8 mouse cellular contexts compared by ENCODE assay signal in the genomic region with DNA sequence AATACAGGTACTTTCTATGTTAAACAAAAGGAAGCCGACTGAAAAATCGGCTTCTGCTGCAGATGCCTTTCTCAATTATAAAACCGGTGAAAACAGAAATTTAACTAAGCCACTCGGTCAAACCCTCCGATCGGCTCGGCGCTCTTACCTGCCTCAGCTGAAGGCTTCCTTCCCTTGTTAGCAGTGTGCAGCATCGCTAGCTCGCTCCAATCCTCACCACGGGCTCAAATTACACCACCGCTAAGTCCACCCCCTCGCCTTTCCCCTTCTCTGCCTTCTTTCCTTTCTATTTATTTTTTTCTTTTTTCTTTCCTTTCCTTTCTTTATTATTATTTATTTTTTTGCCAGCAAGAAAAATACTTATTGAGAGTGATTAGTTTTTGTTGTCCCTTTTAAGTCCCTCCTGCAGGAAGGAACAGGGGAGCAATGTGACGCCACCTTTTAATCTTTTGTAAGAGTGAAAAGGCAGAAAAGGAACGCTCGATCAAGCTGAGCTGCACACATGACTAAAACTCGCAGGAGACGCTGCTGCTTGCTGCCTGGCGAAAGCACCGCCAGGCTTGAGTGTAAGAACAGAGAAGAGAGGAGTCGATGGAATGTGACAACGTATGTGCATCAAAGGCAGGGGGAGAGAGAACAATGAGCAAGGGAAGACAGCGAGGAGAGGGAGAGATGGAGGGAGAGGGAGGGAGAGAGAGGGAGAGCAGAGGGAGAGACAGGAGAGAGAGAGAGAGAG.
DNase-seq lines count a peak whose midpoint lies in the region; ATAC-seq lines count a peak whose summit lies in the region.

No protein-coding gene starts in this region.

- no peaks in the 10 kb centered on the region for H3K27me3 ChIP-seq in forebrain, embryonic 14.5 days (replicated peaks; ENCODE audit: control insufficient read depth, insufficient read depth, low read length)
- H3K27me3 ChIP-seq in limb, embryonic 13.5 days, result peaks cover 11% of the 10 kb centered on the region; the same call in 1 of the 2 replicates

- peak; percentile 91 for ATAC-seq in forebrain, embryonic 14.5 days
- ATAC-seq in limb, embryonic 13.5 days (ENCODE audit: low FRiP score, low read depth), result peak; percentile 93
- ATAC-seq in inflammation-experienced regulatory T-cells, adult 6 months, result no peak

- peak overlapping the region; percentile 41 for H3K4me3 ChIP-seq in forebrain, embryonic 14.5 days (ENCODE audit: low read depth, low read length)
- H3K4me3 ChIP-seq in limb, embryonic 13.5 days, result peak overlapping the region; percentile 47

- WGBS in forebrain, embryonic 14.5 days, result under 1% methylated on average over 23 of the region's 23 CpGs
- WGBS in limb, embryonic 13.5 days, result under 1% methylated on average over 23 of the region's 23 CpGs

- peak overlapping the region; percentile 95 for H3K27ac ChIP-seq in forebrain, embryonic 14.5 days (ENCODE audit: low read depth, low read length)
- peak overlapping the region; percentile 83 for H3K27ac ChIP-seq in limb, embryonic 13.5 days

- peak overlapping the region; percentile 54 for H3K4me2 ChIP-seq in forebrain, embryonic 14.5 days (ENCODE audit: low read length)
- peak overlapping the region; percentile 69 for H3K4me2 ChIP-seq in limb, embryonic 13.5 days (replicated peaks)

- peaks cover 22% of the 10 kb centered on the region for H3K4me1 ChIP-seq in forebrain, embryonic 14.5 days (ENCODE audit: control insufficient read depth, insufficient read depth, low read length)
- peaks cover 5% of the 10 kb centered on the region; the same call in 1 of the 2 replicates for H3K4me1 ChIP-seq in limb, embryonic 13.5 days

- DNase-seq in adrenal gland, adult 8-10 months, result peak; percentile 9
- peak; percentile 53 for DNase-seq in cerebellum, adult 11 months
- peak; percentile 93 for DNase-seq in forebrain, embryonic 14.5 days (ENCODE audit: low spot score)
- peak; percentile 15 for DNase-seq in kidney, adult 18-20 months
- peak; percentile 4 for DNase-seq in ovary, postnatal 14 days (ENCODE audit: low spot score)
- no peak for DNase-seq in B cell, adult 2 months

- no peaks in the 10 kb centered on the region for H3K9me3 ChIP-seq in forebrain, embryonic 14.5 days (replicated peaks; ENCODE audit: control insufficient read depth, low read length)
- no peaks in the 10 kb centered on the region for H3K9me3 ChIP-seq in limb, embryonic 13.5 days

- H3K36me3 ChIP-seq in forebrain, embryonic 14.5 days (ENCODE audit: control insufficient read depth, insufficient read depth, low read length), result no peaks in the 10 kb centered on the region
- no peaks in the 10 kb centered on the region for H3K36me3 ChIP-seq in limb, embryonic 13.5 days

- peak overlapping the region; percentile 63 for H3K9ac ChIP-seq in forebrain, embryonic 14.5 days (ENCODE audit: low read length)
- peak overlapping the region; percentile 59 for H3K9ac ChIP-seq in limb, embryonic 13.5 days

Comparison
In these comparisons a context has a peak if more than half of its experiments do, and no peak if none do; other contexts are left out.
1. DNase-seq: peak in adrenal gland, adult 8-10 months (single experiment), cerebellum, adult 11 months (single experiment), forebrain, embryonic 14.5 days (single experiment), kidney, adult 18-20 months (single experiment) and ovary, postnatal 14 days (single experiment); none in B cell, adult 2 months (0 of 2).